13 mouse cellular contexts compared by ENCODE assay signal in the genomic region with DNA sequence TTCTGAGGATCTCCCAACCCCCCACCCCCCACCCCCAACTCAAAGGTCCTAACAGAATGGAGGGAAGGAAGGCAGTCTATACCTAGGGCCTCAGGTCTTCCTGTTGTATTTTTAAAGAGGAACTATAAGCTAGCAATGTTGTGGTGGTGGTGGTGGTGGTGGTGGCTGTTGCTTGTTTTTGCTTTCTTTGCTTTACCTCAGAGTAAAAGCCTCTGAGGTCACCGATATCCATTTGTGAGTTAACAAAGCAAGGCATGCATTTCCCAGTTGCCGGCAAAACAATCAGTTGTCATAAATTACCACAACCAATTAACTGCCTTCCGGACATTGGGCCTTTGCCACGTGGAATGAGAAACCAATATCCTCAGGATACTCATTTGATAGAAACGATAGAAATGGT.
DNase-seq lines count a peak whose midpoint lies in the region; ATAC-seq lines count a peak whose summit lies in the region.
"Had no signal": no experiment of that assay in that cellular context is flagged by ENCODE, and none has a peak within 500 bp of the region (broad histone marks: within the 10 kb centered on the region; RNA-seq: fewer than 3 reads in every experiment).

No protein-coding gene starts in this region.

- H3K4me2 ChIP-seq in forebrain, embryonic 15.5 days (replicated peaks): 0 out of 2 replicates have a peak overlapping the region, but pooled peaks have one; percentile 7
- no peak overlapping the region for H3K4me2 ChIP-seq in forebrain, embryonic 13.5 days
- H3K4me2 ChIP-seq in midbrain, embryonic 15.5 days: no peak overlapping the region
- H3K4me2 ChIP-seq: embryonic facial prominence, embryonic 15.5 days had no signal

- H3K27me3 ChIP-seq in forebrain, embryonic 15.5 days: no peaks in the 10 kb centered on the region
- no peaks in the 10 kb centered on the region for H3K27me3 ChIP-seq in forebrain, embryonic 13.5 days
- peaks cover 2% of the 10 kb centered on the region for H3K27me3 ChIP-seq in midbrain, embryonic 10.5 days (ENCODE audit: low read depth, poor library complexity, severe bottlenecking)
- H3K27me3 ChIP-seq in midbrain, embryonic 15.5 days (replicated peaks): no peaks in the 10 kb centered on the region
- H3K27me3 ChIP-seq: embryonic facial prominence, embryonic 15.5 days had no signal

- ATAC-seq in forebrain, embryonic 15.5 days (replicated peaks): no peak
- no peak for ATAC-seq in forebrain, embryonic 13.5 days
- ATAC-seq in midbrain, embryonic 15.5 days (replicated peaks): no peak
- peak; percentile 39 for ATAC-seq in megakaryocyte progenitor cell, adult 5-6 weeks (replicated peaks; ENCODE audit: poor library complexity)

- H3K27ac ChIP-seq in forebrain, embryonic 15.5 days (replicated peaks): no peak overlapping the region
- H3K27ac ChIP-seq in forebrain, embryonic 13.5 days: no peak overlapping the region
- H3K27ac ChIP-seq in midbrain, embryonic 10.5 days (replicated peaks): peak overlapping the region; percentile 58; the same call in 1 of the 2 replicates
- H3K27ac ChIP-seq in midbrain, embryonic 15.5 days: no peak overlapping the region
- peak overlapping the region; percentile 73 for H3K27ac ChIP-seq in brown adipose tissue, adult 24 weeks (replicated peaks; ENCODE audit: low read depth, low read length)
- H3K27ac ChIP-seq: embryonic facial prominence, embryonic 15.5 days; liver, embryonic 15.5 days had no signal

- H3K9ac ChIP-seq in forebrain, embryonic 15.5 days (replicated peaks): no peak overlapping the region
- H3K9ac ChIP-seq in forebrain, embryonic 13.5 days: no peak overlapping the region
- no peak overlapping the region for H3K9ac ChIP-seq in midbrain, embryonic 15.5 days
- H3K9ac ChIP-seq: embryonic facial prominence, embryonic 15.5 days; liver, embryonic 15.5 days had no signal

- H3K9me3 ChIP-seq in forebrain, embryonic 15.5 days: no peaks in the 10 kb centered on the region
- H3K9me3 ChIP-seq in forebrain, embryonic 13.5 days (replicated peaks): no peaks in the 10 kb centered on the region
- H3K9me3 ChIP-seq in midbrain, embryonic 10.5 days (replicated peaks): no peaks in the 10 kb centered on the region
- H3K9me3 ChIP-seq in midbrain, embryonic 15.5 days: no peaks in the 10 kb centered on the region
- H3K9me3 ChIP-seq: embryonic facial prominence, embryonic 15.5 days; liver, embryonic 15.5 days; megakaryocyte, embryonic 14.5 days had no signal

- no peak for DNase-seq in midbrain, embryonic 10.5 days (ENCODE audit: low spot score)
- no peak for DNase-seq in left cerebral cortex, adult 11 months (ENCODE audit: low spot score)
- no peak for DNase-seq in left cerebral cortex, adult 9 months (ENCODE audit: low spot score in 2 of 2)
- DNase-seq: cerebellum, postnatal 25 days; right cerebral cortex, postnatal 25 days had no signal

- 19% methylated on average over 5 of the region's 5 CpGs for WGBS in forebrain, embryonic 15.5 days
- WGBS in forebrain, embryonic 13.5 days: 26% methylated on average over 5 of the region's 5 CpGs
- WGBS in midbrain, embryonic 10.5 days: 75% methylated on average over 5 of the region's 5 CpGs
- 45% methylated on average over 5 of the region's 5 CpGs for WGBS in midbrain, embryonic 15.5 days

- no peak overlapping the region for H3K4me3 ChIP-seq in forebrain, embryonic 15.5 days
- no peak overlapping the region for H3K4me3 ChIP-seq in forebrain, embryonic 13.5 days
- no peak overlapping the region for H3K4me3 ChIP-seq in midbrain, embryonic 10.5 days
- no peak overlapping the region for H3K4me3 ChIP-seq in midbrain, embryonic 15.5 days
- no peak overlapping the region for H3K4me3 ChIP-seq in brown adipose tissue, adult 24 weeks (ENCODE audit: insufficient read depth, low read depth, low read length)
- H3K4me3 ChIP-seq: embryonic facial prominence, embryonic 15.5 days; liver, embryonic 15.5 days; megakaryocyte, embryonic 14.5 days had no signal

- peaks cover 18% of the 10 kb centered on the region for H3K4me1 ChIP-seq in forebrain, embryonic 15.5 days
- H3K4me1 ChIP-seq in forebrain, embryonic 13.5 days: peaks cover 29% of the 10 kb centered on the region
- peaks cover 42% of the 10 kb centered on the region for H3K4me1 ChIP-seq in midbrain, embryonic 10.5 days
- peaks cover 27% of the 10 kb centered on the region for H3K4me1 ChIP-seq in midbrain, embryonic 15.5 days
- peaks cover 34% of the 10 kb centered on the region for H3K4me1 ChIP-seq in brown adipose tissue, adult 24 weeks (ENCODE audit: control insufficient read depth, insufficient read depth, insufficient read length, low read length)

- no peaks in the 10 kb centered on the region for H3K36me3 ChIP-seq in forebrain, embryonic 15.5 days
- H3K36me3 ChIP-seq in forebrain, embryonic 13.5 days (ENCODE audit: poor library complexity, severe bottlenecking): no peaks in the 10 kb centered on the region
- no peaks in the 10 kb centered on the region for H3K36me3 ChIP-seq in midbrain, embryonic 10.5 days
- no peaks in the 10 kb centered on the region for H3K36me3 ChIP-seq in midbrain, embryonic 15.5 days (replicated peaks)
- H3K36me3 ChIP-seq: embryonic facial prominence, embryonic 15.5 days; liver, embryonic 15.5 days had no signal

Comparison
In these comparisons a context has a peak if more than half of its experiments do, and no peak if none do; other contexts are left out.
1. H3K27ac ChIP-seq: peak in midbrain, embryonic 10.5 days (single experiment) and brown adipose tissue, adult 24 weeks (single experiment); none in forebrain, embryonic 15.5 days (single experiment), forebrain, embryonic 13.5 days (single experiment) and midbrain, embryonic 15.5 days (single experiment).